ENCODE assay signal across 7 mouse cellular contexts in genomic region chr19:16599298-16599970, GRCm38 (mm10).
DNase-seq lines count a peak whose midpoint lies in the region; ATAC-seq lines count a peak whose summit lies in the region.

No protein-coding gene starts in this region.

- H3K27ac ChIP-seq in hindbrain, embryonic 14.5 days = no peak overlapping the region

- H3K27me3 ChIP-seq in hindbrain, embryonic 14.5 days (ENCODE audit: control insufficient read depth, insufficient read depth, low read length) = no peaks in the 10 kb centered on the region

- peak; percentile 57 for DNase-seq in WW6 (ENCODE audit: low read depth, low spot score)
- peak; percentile 89 to 93 for DNase-seq in cerebellum, postnatal 10 days
- peak; percentile 18 to 65 for DNase-seq in frontal cortex, postnatal 10 days (ENCODE audit: low spot score in 2 of 2)
- peak; percentile 96 for DNase-seq in hindbrain, embryonic 14.5 days (ENCODE audit: low spot score)
- DNase-seq in layer of hippocampus, postnatal 25 days (ENCODE audit: extremely low spot score in 1 of 2, low spot score in 1 of 2) = peak; percentile 28 to 79
- DNase-seq in right cerebral cortex, adult 2 months (ENCODE audit: low spot score in 2 of 2) = peak; percentile 76 to 87

- H3K4me2 ChIP-seq in hindbrain, embryonic 14.5 days (replicated peaks) = 0 out of 2 replicates have a peak overlapping the region, but pooled peaks have one; percentile 15

- no peaks in the 10 kb centered on the region for H3K9me3 ChIP-seq in hindbrain, embryonic 14.5 days (ENCODE audit: control insufficient read depth, low read length)

- 18% methylated on average over 9 of the region's 9 CpGs for WGBS in hindbrain, embryonic 14.5 days

- ATAC-seq in hindbrain, embryonic 14.5 days (ENCODE audit: low FRiP score) = peak; percentile 84
- peak; percentile 90 for ATAC-seq in megakaryocyte, adult 5-6 weeks (ENCODE audit: poor library complexity, severe bottlenecking)

- H3K4me3 ChIP-seq in hindbrain, embryonic 14.5 days (replicated peaks; ENCODE audit: low read length) = no peak overlapping the region

- H3K4me1 ChIP-seq in hindbrain, embryonic 14.5 days (replicated peaks; ENCODE audit: control insufficient read depth, insufficient read depth, low read length) = peaks cover 5% of the 10 kb centered on the region; the same call in 1 of the 2 replicates

- no peaks in the 10 kb centered on the region for H3K36me3 ChIP-seq in hindbrain, embryonic 14.5 days (replicated peaks; ENCODE audit: control insufficient read depth, insufficient read depth)

- H3K9ac ChIP-seq in hindbrain, embryonic 14.5 days = no peak overlapping the region

Comparison
In these comparisons a context has a peak if more than half of its experiments do, and no peak if none do; other contexts are left out.
1. DNase-seq: peak in every context shown above with its lines; median percentile 96 in hindbrain, embryonic 14.5 days; 91 in cerebellum, postnatal 10 days; 82 in right cerebral cortex, adult 2 months; 57 in WW6; 54 in layer of hippocampus, postnatal 25 days; 42 in frontal cortex, postnatal 10 days.